Mouse (Mus musculus) lung, embryonic 14.5 days (tissue): ENCODE measurements around the gene Wnt7b. TPM values are rescaled to one million over a fixed set of nuclear protein-coding genes. Genes with fewer than 3 reads are reported as not detected.
A peak's percentile ranks its signal among the peaks of the same experiment; 100 is the strongest.

Source experiments
- ATAC-seq: fragments of 200-750 bp; cut with Nextera tagmentation; 2 replicates; pipeline ENCODE4 v1.8.0; 2017; ENCODE audit warnings: mild to moderate bottlenecking, moderate TSS enrichment, moderate library complexity; ENCODE audit not compliant: insufficient read depth
- DNase-seq: peaks from one replicate; pipeline ENCODE4 v3.0.0-alpha.2; 2015
- H3K27ac ChIP-seq: fragments of 300-500 bp; sonication (generic); 2 replicates; pipeline ENCODE4 v1.5.1; 2014; ENCODE audit warnings: low read depth, mild to moderate bottlenecking, moderate library complexity
- H3K27me3 ChIP-seq: fragments of 300-500 bp; sonication (generic); 2 replicates; pipeline ENCODE4 v1.6.1; 2014; ENCODE audit warnings: low read length, control low read depth; ENCODE audit not compliant: insufficient read depth
- H3K36me3 ChIP-seq: fragments of 300-500 bp; sonication (generic); 2 replicates; pipeline ENCODE4 v1.6.1; 2014; ENCODE audit warnings: control low read depth; ENCODE audit not compliant: insufficient read depth
- H3K4me1 ChIP-seq: fragments of 300-500 bp; sonication (generic); 2 replicates; pipeline ENCODE4 v1.6.1; 2014; ENCODE audit warnings: antibody characterized with exemption, control low read depth; ENCODE audit not compliant: insufficient read depth
- H3K4me2 ChIP-seq: fragments of 300-500 bp; sonication (generic); 2 replicates; pipeline ENCODE4 v1.6.1; 2014; ENCODE audit warnings: mild to moderate bottlenecking
- H3K4me3 ChIP-seq: fragments of 300-500 bp; sonication (generic); 2 replicates; pipeline ENCODE4 v1.5.1; 2014; ENCODE audit warnings: low read depth, low read length
- H3K9ac ChIP-seq: fragments of 300-500 bp; sonication (generic); 2 replicates; pipeline ENCODE4 v1.6.1; 2014
- H3K9me3 ChIP-seq: fragments of 300-500 bp; sonication (generic); 2 replicates; pipeline ENCODE4 v1.6.1; 2016; ENCODE audit warnings: low read depth, low read length, control low read depth
- CTCF ChIP-seq: IDR thresholded peaks from 2 replicates; pipeline ENCODE4 v1.5.1; 2016; ENCODE audit warnings: antibody characterized with exemption, low read depth
- WGBS: fragments of 180-500 bp; shearing (Covaris S2); extraction: QIAGEN DNeasy Blood & Tissue Kit; methylation state at CpG from one replicate; pipeline ENCODE4 v1.1.7; 2014; 5-methylcytosine and 5-hydroxymethylcytosine counted together
- polyA plus RNA-seq: library from polyadenylated mRNA; unstranded; fragments of >200 nt; fragmentation: Nextera tagmentation; extraction: Ambion mirVana; gene quantifications from 2 replicates; pipeline ENCODE4 v1.2.1, GENCODE M21; 2014

The Wnt7b gene
- polyA plus RNA-seq, 1 experiment from 2014 or later: 77.0 TPM

DNA sequence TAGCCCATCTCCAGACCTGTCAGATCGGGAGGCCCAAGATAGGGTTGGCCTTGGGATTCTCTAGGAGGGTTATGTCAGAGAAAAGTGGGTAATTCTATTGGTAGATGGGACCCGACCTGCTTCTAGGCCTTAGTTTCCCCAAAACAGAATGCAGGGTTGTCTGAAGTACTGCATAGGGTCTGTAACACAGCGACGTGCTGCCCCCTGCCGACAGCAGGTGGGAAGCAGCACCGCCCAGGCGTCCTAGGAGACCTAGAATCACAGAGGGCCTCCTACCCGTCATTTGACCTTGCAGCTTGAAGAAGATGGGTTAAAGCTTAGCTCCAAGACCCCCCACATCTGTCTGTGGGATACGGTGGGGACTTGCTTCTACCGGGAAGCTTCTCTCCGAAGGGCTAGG is 1.2 kb upstream of the Wnt7b start:
- Histone ChIP-seq H3K9me3 (no peaks in the 10 kb centered on the region), H3K4me3 (no peak overlapping the region), H3K36me3 (no peaks in the 10 kb centered on the region), H3K4me1 (no peaks in the 10 kb centered on the region), H3K4me2 (no peak overlapping the region), H3K9ac (no peak overlapping the region), H3K27me3 (peaks cover 53% of the 10 kb centered on the region), H3K27ac (no peak overlapping the region)
- DNase-seq: peak; percentile 86
- peak; percentile 85 for TF ChIP-seq CTCF
- 6% methylated on average over 11 of the region's 11 CpGs for WGBS
- ATAC-seq: peak; percentile 72

- no peaks in the 10 kb centered on the region for H3K9me3 ChIP-seq
- no peak overlapping the region for H3K4me2 ChIP-seq
- no peak overlapping the region for H3K27ac ChIP-seq
- ATAC-seq (peak; percentile 75), DNase-seq (peak; percentile 90)
- no peak overlapping the region for H3K4me3 ChIP-seq
- no peaks in the 10 kb centered on the region for H3K36me3 ChIP-seq
- H3K4me1 ChIP-seq: no peaks in the 10 kb centered on the region
- peaks cover 58% of the 10 kb centered on the region for H3K27me3 ChIP-seq
- H3K9ac ChIP-seq: no peak overlapping the region
- peak; percentile 97 for TF ChIP-seq CTCF
- WGBS: 2% methylated on average over 8 of the region's 8 CpGs
Observed at GRCm38 (mm10) chr15:85583024-85583423, 751 bp upstream of the Wnt7b start.

DNA sequence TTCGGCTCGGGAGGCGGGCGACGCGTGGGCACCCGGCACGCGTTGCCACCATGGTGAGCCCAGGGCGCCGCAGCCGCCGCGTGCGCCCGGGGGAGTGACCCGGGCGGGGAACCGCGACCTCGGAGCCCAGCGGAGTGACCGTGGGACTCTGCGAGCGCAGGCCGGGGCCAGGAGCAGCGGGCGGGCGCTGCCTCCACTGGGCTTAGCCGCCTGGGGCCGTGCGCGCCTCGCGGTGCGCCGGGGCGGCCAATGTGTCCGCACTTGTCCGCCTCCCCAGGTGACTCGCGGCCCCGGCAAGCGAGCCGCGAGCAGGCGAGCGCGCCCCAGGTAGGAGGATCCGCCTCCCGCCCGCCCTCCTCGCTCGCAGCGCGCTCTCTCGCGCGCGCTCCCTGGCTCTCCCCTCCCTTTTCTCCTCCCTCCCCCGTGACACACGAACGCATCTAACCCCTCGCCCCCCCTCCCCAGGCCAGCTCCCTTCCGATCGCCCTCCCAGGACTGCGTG is 659 bp downstream of the Wnt7b start:
- no peak for TF ChIP-seq CTCF
- peak overlapping the region; percentile 71 for H3K9ac ChIP-seq
- H3K4me2 ChIP-seq: peak overlapping the region; percentile 61
- H3K4me3 ChIP-seq: peak overlapping the region; percentile 59
- peak; percentile 29 for ATAC-seq
- peaks cover 72% of the 10 kb centered on the region for H3K27me3 ChIP-seq
- peak; percentile 58 for DNase-seq
- H3K36me3 ChIP-seq: no peaks in the 10 kb centered on the region
- H3K4me1 ChIP-seq: peaks cover 6% of the 10 kb centered on the region; the same call in 1 of the 2 replicates
- WGBS: 1% methylated on average over 48 of the region's 67 CpGs
- H3K9me3 ChIP-seq: no peaks in the 10 kb centered on the region
- H3K27ac ChIP-seq: peak overlapping the region; percentile 84; the same call in 1 of the 2 replicates

- DNase-seq: peak; percentile 32
- TF ChIP-seq CTCF: no peak
- H3K27ac ChIP-seq: peak overlapping the region; percentile 84
Observed at GRCm38 (mm10) chr15:85580934-85581562, 1.2 kb downstream of the Wnt7b start.

GRCm38 (mm10) chr15:85580483-85580882 is 1.8 kb downstream of the Wnt7b start:
- Histone ChIP-seq H3K4me1 (peaks cover 7% of the 10 kb centered on the region; the same call in 1 of the 2 replicates), H3K4me2 (peak overlapping the region; percentile 61), H3K27me3 (peaks cover 83% of the 10 kb centered on the region), H3K9ac (peak overlapping the region; percentile 71), H3K36me3 (no peaks in the 10 kb centered on the region), H3K4me3 (peak overlapping the region; percentile 59), H3K9me3 (no peaks in the 10 kb centered on the region), H3K27ac (peak overlapping the region; percentile 84)
- no peak for TF ChIP-seq CTCF
- DNase-seq (peak; percentile 44), ATAC-seq (no peak)
- under 1% methylated on average over 44 of the region's 47 CpGs for WGBS

More at GRCm38 (mm10) chr15:85580934-85581562, 1.2 kb downstream of the Wnt7b start:
- Histone ChIP-seq H3K4me3 (peak overlapping the region; percentile 59), H3K4me1 (peaks cover 7% of the 10 kb centered on the region; the same call in 1 of the 2 replicates), H3K9ac (peak overlapping the region; percentile 71), H3K27me3 (peaks cover 77% of the 10 kb centered on the region), H3K4me2 (peak overlapping the region; percentile 61), H3K36me3 (no peaks in the 10 kb centered on the region), H3K9me3 (no peaks in the 10 kb centered on the region)
- WGBS: under 1% methylated on average over 46 of the region's 66 CpGs
- ATAC-seq: no peak

GRCm38 (mm10) chr15:85577583-85578460 is 4.5 kb downstream of the Wnt7b start:
- Histone ChIP-seq H3K27me3 (peaks cover 89% of the 10 kb centered on the region), H3K4me1 (peaks cover 7% of the 10 kb centered on the region; the same call in 1 of the 2 replicates), H3K27ac (peak overlapping the region; percentile 36; the same call in 1 of the 2 replicates), H3K36me3 (no peaks in the 10 kb centered on the region), H3K4me2 (peak overlapping the region; percentile 61), H3K9me3 (no peaks in the 10 kb centered on the region), H3K4me3 (peak overlapping the region; percentile 59), H3K9ac (peak overlapping the region; percentile 57)
- TF ChIP-seq CTCF: no peak
- DNase-seq: peak; percentile 38
- 2% methylated on average over 54 of the region's 54 CpGs for WGBS
- no peak for ATAC-seq
